Mouse (Mus musculus) midbrain, embryonic 12.5 days (tissue): ENCODE measurements at regions not wholly inside any gene's neighbourhood (a gene's known extent, or its start where the extent isn't known, plus 50 kb on each side); places are given as distances from the start of the nearest gene placed in this dataset.

Source experiments
- ATAC-seq: fragments of 200-750 bp; cut with Nextera tagmentation; 2 replicates; pipeline ENCODE4 v1.8.0; 2017; ENCODE audit warnings: low read depth, moderate TSS enrichment, moderate library complexity; ENCODE audit not compliant: low FRiP score
- H3K27ac ChIP-seq: fragments of 300-500 bp; sonication (generic); replicated peaks from 2 replicates; pipeline ENCODE4 v1.5.1; 2016; ENCODE audit warnings: mild to moderate bottlenecking
- H3K27me3 ChIP-seq: fragments of 300-500 bp; sonication (generic); 2 replicates; pipeline ENCODE4 v1.6.1; 2016; ENCODE audit warnings: mild to moderate bottlenecking
- H3K36me3 ChIP-seq: fragments of 300-500 bp; sonication (generic); 2 replicates; pipeline ENCODE4 v1.6.1; 2016
- H3K4me1 ChIP-seq: fragments of 300-500 bp; sonication (generic); 2 replicates; pipeline ENCODE4 v1.6.1; 2016
- H3K4me2 ChIP-seq: fragments of 300-500 bp; sonication (generic); replicated peaks from 2 replicates; pipeline ENCODE4 v1.6.1; 2016; ENCODE audit warnings: mild to moderate bottlenecking, moderate library complexity
- H3K4me3 ChIP-seq: fragments of 300-500 bp; sonication (generic); 2 replicates; pipeline ENCODE4 v1.5.1; 2016; ENCODE audit warnings: mild to moderate bottlenecking
- H3K9ac ChIP-seq: fragments of 300-500 bp; sonication (generic); replicated peaks from 2 replicates; pipeline ENCODE4 v1.6.1; 2016; ENCODE audit warnings: mild to moderate bottlenecking, moderate library complexity
- H3K9me3 ChIP-seq: fragments of 300-500 bp; sonication (generic); 2 replicates; pipeline ENCODE4 v1.6.1; 2016; ENCODE audit warnings: mild to moderate bottlenecking
- WGBS: fragments of 180-500 bp; shearing (Covaris S2); methylation state at CpG from one replicate; pipeline ENCODE4 v1.1.7; 2016; 5-methylcytosine and 5-hydroxymethylcytosine counted together

DNA sequence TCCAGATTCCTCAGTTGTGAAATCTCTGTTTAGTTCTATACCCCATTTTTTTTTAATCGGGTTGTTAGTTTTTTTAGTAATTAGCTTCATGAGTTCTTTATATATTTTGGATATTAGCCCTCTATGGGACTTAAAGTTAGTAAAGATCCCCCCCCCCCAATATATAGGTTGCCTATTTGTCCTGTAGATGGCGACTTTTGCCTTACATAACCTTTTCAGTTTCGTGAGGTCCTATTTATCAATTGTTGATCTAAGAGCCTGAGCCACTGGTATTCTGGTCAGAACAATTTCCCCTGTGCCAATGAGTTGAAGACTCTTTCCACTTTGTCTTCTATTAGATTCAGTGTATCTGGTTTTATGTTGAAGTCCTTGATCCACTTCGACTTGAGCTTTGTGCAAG lies 80.0 kb upstream of the Hpgds start:
- WGBS, result 71% methylated on average over 4 of the region's 4 CpGs

DNA sequence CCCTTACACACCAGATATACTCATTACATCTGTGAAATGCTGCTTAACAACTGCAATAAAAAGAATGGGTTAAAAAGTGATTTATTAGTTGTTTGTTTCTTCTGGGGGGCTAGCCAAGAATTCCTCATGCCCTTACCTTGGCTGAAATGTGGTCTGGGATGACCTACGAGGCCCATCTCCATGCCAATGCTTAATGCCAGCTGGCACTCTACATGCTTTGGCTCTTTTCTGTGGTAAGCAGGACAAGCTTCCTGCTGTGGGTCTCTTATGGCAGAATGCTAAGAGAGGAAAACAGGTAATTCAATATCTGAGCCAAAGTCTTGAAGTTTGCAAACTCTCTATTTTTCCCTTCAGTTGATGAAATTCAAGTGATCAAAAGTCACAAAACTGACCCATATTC lies 117.9 kb upstream of the Hpgds start:
- Histone ChIP-seq H3K9me3 (no peaks in the 10 kb centered on the region), H3K36me3 (no peaks in the 10 kb centered on the region), H3K4me2 (no peak overlapping the region), H3K27ac (no peak overlapping the region), H3K27me3 (no peaks in the 10 kb centered on the region), H3K4me1 (no peaks in the 10 kb centered on the region), H3K9ac (no peak overlapping the region), H3K4me3 (no peak overlapping the region)
- WGBS, result 81% methylated on average over 1 of the region's 1 CpGs
- ATAC-seq, result no peak

More for the DNA sequence above, 80.0 kb upstream of the Hpgds start:
- Histone ChIP-seq H3K27ac (no peak overlapping the region), H3K9ac (no peak overlapping the region), H3K4me3 (no peak overlapping the region), H3K9me3 (no peaks in the 10 kb centered on the region), H3K4me2 (no peak overlapping the region), H3K27me3 (no peaks in the 10 kb centered on the region), H3K36me3 (no peaks in the 10 kb centered on the region), H3K4me1 (no peaks in the 10 kb centered on the region)
- no peak for ATAC-seq

DNA sequence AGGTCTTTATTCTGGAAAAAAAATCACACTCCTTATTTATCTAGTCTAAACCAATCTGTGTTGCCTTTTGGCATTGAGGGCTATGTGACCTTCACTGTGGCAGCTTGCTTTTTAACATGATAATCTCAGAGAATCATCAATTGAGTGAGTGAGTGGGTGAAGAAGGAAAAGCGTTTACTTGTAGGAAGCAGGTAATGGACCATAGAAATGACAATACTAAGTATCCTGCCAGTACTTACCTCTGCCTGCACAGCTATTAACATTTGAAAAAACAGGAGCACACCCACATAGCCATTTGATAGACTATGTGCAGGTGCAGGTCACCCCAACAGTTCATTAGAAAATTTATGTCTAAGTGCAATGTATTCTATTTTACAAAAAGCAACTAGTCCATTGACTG lies 110.2 kb upstream of the C130060K24Rik start:
- ATAC-seq, result no peak

DNA sequence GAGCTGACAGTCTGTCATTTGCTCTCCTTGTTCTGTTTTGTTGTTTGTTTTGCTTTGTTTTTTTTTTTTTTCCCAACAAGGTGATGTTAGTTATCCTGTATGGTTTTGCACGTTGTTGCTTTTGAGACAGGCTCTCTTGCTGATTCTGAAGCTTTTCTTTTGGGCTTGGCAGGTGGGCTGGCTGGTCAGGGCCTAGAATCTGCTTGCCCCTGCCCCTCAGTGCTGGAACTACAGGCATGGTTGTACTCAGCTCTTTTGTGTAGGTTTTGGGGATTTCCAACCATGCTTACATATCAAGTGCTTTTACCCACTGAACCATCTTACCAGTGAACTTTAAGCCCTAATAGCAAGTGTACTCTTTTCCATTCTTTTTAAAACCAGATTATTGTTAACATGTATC lies 70.7 kb upstream of the C130060K24Rik start:
- no peak for ATAC-seq

More for the DNA sequence above, 110.2 kb upstream of the C130060K24Rik start:
- Histone ChIP-seq H3K27ac (no peak overlapping the region), H3K9ac (no peak overlapping the region), H3K4me2 (no peak overlapping the region), H3K9me3 (no peaks in the 10 kb centered on the region), H3K36me3 (no peaks in the 10 kb centered on the region), H3K27me3 (no peaks in the 10 kb centered on the region), H3K4me3 (no peak overlapping the region), H3K4me1 (no peaks in the 10 kb centered on the region)
- WGBS, result 57% methylated on average over 1 of the region's 1 CpGs

DNA sequence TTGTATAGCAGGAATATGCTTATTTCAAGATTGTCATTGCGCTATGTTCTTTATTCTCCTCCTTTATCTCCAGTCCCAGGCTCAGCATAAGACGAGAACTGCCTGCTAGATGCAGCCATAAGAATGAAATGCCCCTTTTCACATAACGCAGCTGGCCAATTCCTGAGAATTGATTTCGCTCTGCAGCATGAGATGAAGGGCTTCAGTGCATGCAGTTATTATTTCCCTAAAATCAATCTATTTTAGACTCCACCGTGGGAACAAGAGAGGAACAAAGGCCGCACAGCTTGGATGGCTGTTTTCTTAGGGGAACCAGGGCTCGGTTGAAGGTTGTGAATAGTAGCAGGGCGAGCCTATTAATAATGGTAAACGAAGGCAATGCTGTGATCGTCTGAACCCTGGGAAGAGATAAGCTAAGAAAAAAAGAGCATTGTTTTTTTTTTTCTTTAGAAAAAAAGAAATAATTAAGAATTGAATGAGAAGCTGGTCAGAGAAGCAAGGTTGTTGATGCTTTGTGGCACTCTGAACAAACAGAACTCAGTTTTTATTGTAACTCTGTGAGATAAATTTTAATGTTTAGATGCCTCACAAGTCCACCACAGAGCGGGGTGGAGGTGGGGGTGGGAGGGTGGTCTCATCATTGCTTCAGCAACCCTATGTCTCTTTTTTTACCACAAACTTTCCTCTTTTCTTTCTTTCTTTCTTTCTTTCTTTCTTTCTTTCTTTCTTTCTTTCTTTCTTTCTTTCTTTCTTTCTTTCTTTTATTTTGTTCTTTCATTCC lies 69.9 kb upstream of the C130060K24Rik start:
- no peak overlapping the region for H3K4me3 ChIP-seq
- peaks cover 10% of the 10 kb centered on the region for H3K4me1 ChIP-seq
- no peaks in the 10 kb centered on the region for H3K27me3 ChIP-seq
- ATAC-seq, result peak; percentile 89
- no peaks in the 10 kb centered on the region for H3K36me3 ChIP-seq
- H3K9ac ChIP-seq, result no peak overlapping the region
- H3K27ac ChIP-seq, result peak overlapping the region; percentile 88
- 14% methylated on average over 11 of the region's 11 CpGs for WGBS
- peak overlapping the region; percentile 18; the same call in 1 of the 2 replicates for H3K4me2 ChIP-seq
- no peaks in the 10 kb centered on the region for H3K9me3 ChIP-seq

More for the DNA sequence above, 70.7 kb upstream of the C130060K24Rik start:
- Histone ChIP-seq H3K36me3 (no peaks in the 10 kb centered on the region), H3K27ac (peak overlapping the region; percentile 81), H3K4me3 (no peak overlapping the region), H3K27me3 (no peaks in the 10 kb centered on the region), H3K9me3 (no peaks in the 10 kb centered on the region), H3K4me2 (no peak overlapping the region), H3K9ac (no peak overlapping the region), H3K4me1 (peaks cover 10% of the 10 kb centered on the region)
- WGBS, result 9% methylated on average over 1 of the region's 1 CpGs

DNA sequence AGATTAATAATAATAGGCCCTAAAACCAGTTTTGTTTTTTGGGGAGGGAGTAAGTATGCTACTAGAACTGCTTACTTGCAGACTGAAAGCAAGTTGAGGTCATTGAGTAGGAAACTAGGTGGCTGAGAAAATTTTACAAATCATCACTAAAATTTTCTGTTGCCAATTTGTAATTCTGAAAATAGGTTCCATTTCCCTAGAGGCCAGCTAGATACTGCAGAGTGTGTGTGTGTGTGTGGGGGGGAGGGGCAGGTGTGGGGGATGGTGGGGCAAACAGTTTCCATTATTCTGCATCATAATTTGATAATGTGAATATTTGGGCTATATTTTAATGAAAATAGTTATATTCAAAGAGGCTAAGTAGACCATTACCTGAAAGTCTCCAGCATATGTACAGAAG lies 69.1 kb upstream of the C130060K24Rik start:
- H3K4me3 ChIP-seq, result no peak overlapping the region
- no peaks in the 10 kb centered on the region for H3K36me3 ChIP-seq
- no peaks in the 10 kb centered on the region for H3K27me3 ChIP-seq
- H3K27ac ChIP-seq, result 0 out of 2 replicates have a peak overlapping the region, but pooled peaks have one; percentile 42
- no peaks in the 10 kb centered on the region for H3K9me3 ChIP-seq
- H3K4me2 ChIP-seq, result no peak overlapping the region
- no peak overlapping the region for H3K9ac ChIP-seq
- ATAC-seq, result no peak
- peaks cover 10% of the 10 kb centered on the region for H3K4me1 ChIP-seq
